Mouse (Mus musculus): Measurements from ENCODE around the gene Ugt1a1. TPM values are rescaled to one million over a fixed set of nuclear protein-coding genes. Genes with fewer than 3 reads are reported as not detected.

Gene Ugt1a1
- polyA plus RNA-seq, 1 experiment from 2014 or later = 0.21 TPM

DNA sequence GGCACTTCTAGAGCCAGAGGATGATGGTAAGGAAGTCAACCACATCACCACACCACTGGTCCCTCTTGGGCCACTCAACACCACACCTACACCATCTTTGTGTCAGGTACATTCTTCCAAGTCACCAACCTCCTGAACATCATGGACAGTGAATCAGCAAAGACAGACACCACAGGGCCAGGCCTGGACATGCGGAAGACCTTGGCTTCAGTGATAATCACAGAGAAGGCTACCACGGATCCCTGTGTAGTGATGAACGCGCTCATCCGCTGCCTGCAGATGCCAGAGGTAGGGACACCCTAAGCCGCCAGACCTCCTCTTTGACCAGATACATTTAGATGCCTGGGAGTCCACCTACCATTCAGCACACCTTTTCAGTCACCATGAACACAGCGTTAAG lies 16.4 kb downstream of the Ugt1a1 start:
- DNase-seq (ENCODE audit: low spot score) (no peak), ATAC-seq (no peak)
- H3K9me3 ChIP-seq (ENCODE audit: low read length) = peaks cover 60% of the 10 kb centered on the region
- no peak overlapping the region for H3K27ac ChIP-seq (ENCODE audit: low read length)
- H3K4me2 ChIP-seq (replicated peaks; ENCODE audit: low read depth, low read length) = no peak overlapping the region
- H3K9ac ChIP-seq (replicated peaks; ENCODE audit: low read depth) = no peak overlapping the region
- TF ChIP-seq CTCF (IDR thresholded peaks at IDR 0.05) (no peak), EP300 (IDR thresholded peaks at IDR 0.05) (no peak)
- H3K4me1 ChIP-seq (ENCODE audit: insufficient read depth, low read depth, low read length) = no peaks in the 10 kb centered on the region
- no peaks in the 10 kb centered on the region for H3K27me3 ChIP-seq (replicated peaks; ENCODE audit: insufficient read depth, low read length)
- H3K36me3 ChIP-seq (ENCODE audit: insufficient read depth, low read length) = no peaks in the 10 kb centered on the region
- 70% methylated on average over 7 of the region's 7 CpGs for WGBS
- H3K4me3 ChIP-seq (ENCODE audit: low read depth, low read length) = no peak overlapping the region

DNA sequence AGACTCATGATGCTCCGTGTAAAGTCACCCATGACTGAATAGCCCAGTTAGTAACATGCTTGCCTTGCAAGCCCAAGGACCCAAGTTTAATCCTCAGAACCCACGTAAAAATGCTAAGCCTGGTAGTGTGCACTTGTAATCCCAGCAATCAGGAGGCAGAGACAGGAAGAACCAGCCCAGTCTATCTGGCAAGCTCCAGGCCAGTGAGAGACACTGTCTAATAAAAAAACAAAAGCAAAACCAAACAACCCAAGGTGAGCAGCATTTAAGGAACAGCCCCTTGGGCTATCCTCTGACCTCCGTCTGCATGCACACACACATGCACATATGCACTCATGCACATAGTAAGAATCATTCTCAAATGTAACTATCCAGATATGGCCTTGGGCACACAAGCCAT lies 17.8 kb downstream of the Ugt1a1 start:
- 72% methylated on average over 3 of the region's 3 CpGs for WGBS
- Histone ChIP-seq H3K9me3 (ENCODE audit: low read length) (peaks cover 66% of the 10 kb centered on the region), H3K36me3 (ENCODE audit: insufficient read depth, low read length) (no peaks in the 10 kb centered on the region), H3K4me2 (replicated peaks; ENCODE audit: low read depth, low read length) (no peak overlapping the region), H3K4me1 (ENCODE audit: insufficient read depth, low read depth, low read length) (no peaks in the 10 kb centered on the region), H3K4me3 (ENCODE audit: low read depth, low read length) (no peak overlapping the region), H3K9ac (replicated peaks; ENCODE audit: low read depth) (no peak overlapping the region), H3K27ac (ENCODE audit: low read length) (no peak overlapping the region), H3K27me3 (replicated peaks; ENCODE audit: insufficient read depth, low read length) (no peaks in the 10 kb centered on the region)
- no peak for ATAC-seq
- no peak for DNase-seq (ENCODE audit: low spot score)
- no peak for TF ChIP-seq EP300 (IDR thresholded peaks at IDR 0.05)
- TF ChIP-seq CTCF (IDR thresholded peaks at IDR 0.05) = no peak

- no peak for TF ChIP-seq EP300 (IDR thresholded peaks at IDR 0.05)
- DNase-seq (ENCODE audit: low spot score) (no peak), ATAC-seq (no peak)
- H3K27me3 ChIP-seq (replicated peaks; ENCODE audit: insufficient read depth, low read length) = no peaks in the 10 kb centered on the region
- H3K27ac ChIP-seq (ENCODE audit: low read length) = no peak overlapping the region
- no peaks in the 10 kb centered on the region for H3K4me1 ChIP-seq (ENCODE audit: insufficient read depth, low read depth, low read length)
- H3K36me3 ChIP-seq (ENCODE audit: insufficient read depth, low read length) = no peaks in the 10 kb centered on the region
- H3K4me2 ChIP-seq (replicated peaks; ENCODE audit: low read depth, low read length) = no peak overlapping the region
- WGBS = 80% methylated on average over 5 of the region's 5 CpGs
- H3K9ac ChIP-seq (replicated peaks; ENCODE audit: low read depth) = no peak overlapping the region
- H3K9me3 ChIP-seq (ENCODE audit: low read length) = peaks cover 70% of the 10 kb centered on the region
- H3K4me3 ChIP-seq (ENCODE audit: low read depth, low read length) = no peak overlapping the region
Measured at GRCm38 (mm10) chr1:88229986-88230385, 18.2 kb downstream of the Ugt1a1 start.

- Histone ChIP-seq H3K9ac (replicated peaks; ENCODE audit: low read depth) (no peak overlapping the region), H3K27me3 (replicated peaks; ENCODE audit: insufficient read depth, low read length) (no peaks in the 10 kb centered on the region), H3K4me3 (ENCODE audit: low read depth, low read length) (no peak overlapping the region), H3K36me3 (ENCODE audit: insufficient read depth, low read length) (no peaks in the 10 kb centered on the region), H3K9me3 (ENCODE audit: low read length) (peaks cover 74% of the 10 kb centered on the region), H3K4me1 (ENCODE audit: insufficient read depth, low read depth, low read length) (no peaks in the 10 kb centered on the region), H3K27ac (ENCODE audit: low read length) (no peak overlapping the region), H3K4me2 (replicated peaks; ENCODE audit: low read depth, low read length) (no peak overlapping the region)
- DNase-seq (ENCODE audit: low spot score) (no peak), ATAC-seq (no peak)
- TF ChIP-seq CTCF (IDR thresholded peaks at IDR 0.05) (no peak), EP300 (IDR thresholded peaks at IDR 0.05) (no peak)
- WGBS = 69% methylated on average over 7 of the region's 7 CpGs
Measured at GRCm38 (mm10) chr1:88230421-88230820, 18.7 kb downstream of the Ugt1a1 start.

- ATAC-seq (no peak), DNase-seq (ENCODE audit: low spot score) (no peak)
- Histone ChIP-seq H3K9me3 (ENCODE audit: low read length) (peaks cover 71% of the 10 kb centered on the region), H3K4me3 (ENCODE audit: low read depth, low read length) (no peak overlapping the region), H3K4me2 (replicated peaks; ENCODE audit: low read depth, low read length) (no peak overlapping the region), H3K9ac (replicated peaks; ENCODE audit: low read depth) (no peak overlapping the region), H3K4me1 (ENCODE audit: insufficient read depth, low read depth, low read length) (no peaks in the 10 kb centered on the region), H3K27ac (ENCODE audit: low read length) (no peak overlapping the region), H3K27me3 (replicated peaks; ENCODE audit: insufficient read depth, low read length) (no peaks in the 10 kb centered on the region), H3K36me3 (ENCODE audit: insufficient read depth, low read length) (no peaks in the 10 kb centered on the region)
- 72% methylated on average over 6 of the region's 6 CpGs for WGBS
- no peak for TF ChIP-seq EP300 (IDR thresholded peaks at IDR 0.05)
- TF ChIP-seq CTCF (IDR thresholded peaks at IDR 0.05) = no peak
Measured at GRCm38 (mm10) chr1:88230981-88231802, 19.4 kb downstream of the Ugt1a1 start.

DNA sequence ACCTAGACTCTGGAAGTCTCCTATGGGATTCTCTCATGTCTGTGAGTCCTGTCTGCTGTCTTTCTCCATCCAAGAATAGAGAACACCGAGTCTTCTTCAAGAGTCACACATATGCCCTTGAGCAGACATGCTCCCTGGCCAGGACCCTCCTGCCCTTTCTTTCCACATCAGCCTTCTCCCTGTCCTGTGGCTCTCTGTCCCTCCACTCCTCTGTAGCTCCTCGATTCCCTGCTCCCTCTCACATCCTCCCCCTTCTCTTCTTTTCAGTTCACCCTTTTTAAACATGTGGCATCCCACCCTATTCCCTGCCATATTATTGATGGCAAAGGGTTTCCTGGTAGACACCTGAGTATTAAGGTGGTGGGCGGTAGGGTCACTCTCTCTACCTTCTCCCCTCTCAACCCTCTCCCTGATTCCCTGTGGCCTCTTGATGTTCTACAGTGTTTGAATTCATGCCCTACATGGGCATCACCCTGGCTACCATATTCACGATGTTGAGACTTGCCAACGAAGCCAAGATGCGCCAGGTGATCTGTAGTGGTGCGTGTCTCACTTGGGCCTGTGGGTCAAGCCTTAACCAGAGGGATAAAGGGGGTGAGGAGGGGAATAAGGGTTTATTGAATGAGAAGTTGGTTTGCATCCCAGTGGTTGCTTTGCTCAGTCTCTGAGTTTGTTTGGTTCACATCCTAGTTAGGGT lies 20.2 kb downstream of the Ugt1a1 start:
- Histone ChIP-seq H3K9me3 (ENCODE audit: low read length) (peaks cover 74% of the 10 kb centered on the region), H3K36me3 (ENCODE audit: insufficient read depth, low read length) (no peaks in the 10 kb centered on the region), H3K4me1 (ENCODE audit: insufficient read depth, low read depth, low read length) (no peaks in the 10 kb centered on the region), H3K4me2 (replicated peaks; ENCODE audit: low read depth, low read length) (no peak overlapping the region), H3K9ac (replicated peaks; ENCODE audit: low read depth) (no peak overlapping the region), H3K27ac (ENCODE audit: low read length) (no peak overlapping the region), H3K27me3 (replicated peaks; ENCODE audit: insufficient read depth, low read length) (no peaks in the 10 kb centered on the region), H3K4me3 (ENCODE audit: low read depth, low read length) (no peak overlapping the region)
- DNase-seq (ENCODE audit: low spot score) = no peak
- TF ChIP-seq EP300 (IDR thresholded peaks at IDR 0.05) (no peak), CTCF (IDR thresholded peaks at IDR 0.05) (no peak)
- WGBS = 62% methylated on average over 7 of the region's 7 CpGs
- ATAC-seq = no peak

Measured in lung, postnatal 0 days (tissue).